Mouse (Mus musculus) urinary bladder, postnatal 14 days (tissue): ENCODE measurements around the gene Olfr136.

Source experiments
- DNase-seq: peaks from one replicate; pipeline ENCODE4 v3.0.0; 2021; ENCODE audit warnings: low spot score

The Olfr136 gene

DNA sequence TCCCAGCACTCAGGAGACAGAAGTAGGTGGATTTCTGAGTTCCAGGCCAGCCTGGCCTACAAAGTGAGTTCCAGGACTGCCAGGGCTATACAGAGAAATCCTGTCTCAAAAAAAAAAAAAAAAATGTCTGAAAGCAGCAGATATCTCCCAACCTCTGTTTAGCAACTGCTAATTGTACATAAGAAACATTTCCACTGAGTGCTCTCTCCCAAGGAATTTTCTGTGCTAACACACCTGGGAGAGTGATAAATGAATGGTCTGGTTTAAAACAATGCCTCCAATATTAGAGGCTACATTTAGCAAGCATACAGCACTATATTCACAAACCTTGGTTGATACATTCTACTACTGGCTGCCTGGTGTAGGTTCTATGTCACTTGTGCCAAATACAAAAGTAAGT, at the start of gene Olfr136:
Gene Olfr136 (plus strand): TSS at position 301 of the 400 bp plus-strand sequence.
- DNase-seq: no peak

DNA sequence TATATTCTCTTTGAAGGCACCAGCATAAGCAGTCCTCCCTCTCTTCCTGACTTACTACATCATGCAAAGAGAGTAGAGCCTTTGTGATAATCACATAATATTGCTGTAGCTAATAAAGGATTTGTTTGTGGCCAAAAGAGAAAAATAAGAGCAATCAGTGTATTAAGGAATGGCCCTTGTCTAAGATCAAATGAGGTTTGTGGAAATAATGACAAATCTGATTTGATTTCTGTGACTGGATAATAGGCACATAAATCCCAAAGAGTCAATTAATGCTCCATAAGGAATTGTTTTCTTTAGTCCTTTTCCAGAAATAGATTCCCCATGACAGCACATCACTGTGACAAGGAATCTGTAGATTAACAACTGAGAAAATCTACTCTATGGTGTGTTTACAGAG, 22.2 kb upstream of the Olfr136 start, which contains the start of gene Olfr137:
Gene Olfr137 (minus strand): TSS at position 101 of the 400 bp plus-strand sequence.
- no peak for DNase-seq
